Comparison of ENCODE assay signal across 11 mouse cellular contexts in the genomic region with DNA sequence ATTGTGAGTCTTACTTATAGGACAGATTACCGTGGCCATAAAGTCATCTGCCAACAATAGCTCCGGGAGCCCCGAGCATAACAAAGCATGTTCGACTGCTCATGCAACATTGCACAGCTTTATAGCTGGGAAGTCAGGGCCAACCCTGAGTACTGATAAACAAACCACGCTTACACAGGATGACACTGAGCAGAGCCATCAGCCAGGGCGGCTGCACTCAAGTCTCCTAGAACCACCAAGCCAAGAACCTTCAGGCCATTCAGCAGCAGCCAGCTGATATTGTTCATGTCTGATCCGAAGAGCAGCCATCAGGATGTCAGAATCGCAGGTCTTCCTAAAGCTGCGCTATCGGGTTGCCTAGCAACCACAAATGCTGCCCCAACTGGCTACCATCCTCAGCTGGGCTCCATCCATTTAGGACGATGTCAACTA. TPM values are rescaled to one million over a fixed set of nuclear protein-coding genes. Genes with fewer than 3 reads are reported as not detected.
A peak's percentile ranks its signal among the peaks of the same experiment; 100 is the strongest.
DNase-seq lines count a peak whose midpoint lies in the region; ATAC-seq and TF ChIP-seq lines count a peak whose summit lies in the region.
"Had no signal": no experiment of that assay in that cellular context is flagged by ENCODE, and none has a peak within 500 bp of the region (broad histone marks: within the 10 kb centered on the region; RNA-seq: fewer than 3 reads in every experiment).

No protein-coding gene starts in this region.

- no peak for TF ChIP-seq CTCF in midbrain, postnatal 0 days (IDR thresholded peaks at IDR 0.05)

- H3K4me1 ChIP-seq in hindbrain, embryonic 12.5 days, result peaks cover 5% of the 10 kb centered on the region
- no peaks in the 10 kb centered on the region for H3K4me1 ChIP-seq in midbrain, postnatal 0 days (ENCODE audit: insufficient read depth, low read length)

- ATAC-seq in cerebellum, adult (ENCODE audit: insufficient number of reproducible peaks, low FRiP score, low TSS enrichment), result peak; percentile 28; the same call in 1 of the 2 replicates
- ATAC-seq in hindbrain, embryonic 12.5 days (ENCODE audit: low FRiP score), result peak; percentile 80
- ATAC-seq in midbrain, postnatal 0 days (ENCODE audit: low FRiP score), result peak; percentile 73

- WGBS in hindbrain, embryonic 12.5 days, result 39% methylated on average over 11 of the region's 11 CpGs
- 19% methylated on average over 11 of the region's 11 CpGs for WGBS in midbrain, postnatal 0 days

- H3K27ac ChIP-seq in hindbrain, embryonic 12.5 days, result no peak overlapping the region
- H3K27ac ChIP-seq in midbrain, postnatal 0 days (ENCODE audit: low read depth, low read length), result peak overlapping the region; percentile 28; the same call in 1 of the 2 replicates

- no peaks in the 10 kb centered on the region for H3K36me3 ChIP-seq in hindbrain, embryonic 12.5 days
- no peaks in the 10 kb centered on the region for H3K36me3 ChIP-seq in midbrain, postnatal 0 days (ENCODE audit: insufficient read depth, low read length)

- intact Hi-C loops in left cerebral cortex, postnatal 25 days (cut with DNase I), result no loop called here
- intact Hi-C loops in left cerebral cortex, postnatal 14 days (cut with DNase I), result no loop called here

- peaks cover 12% of the 10 kb centered on the region for H3K27me3 ChIP-seq in hindbrain, embryonic 12.5 days
- no peaks in the 10 kb centered on the region for H3K27me3 ChIP-seq in midbrain, postnatal 0 days (ENCODE audit: insufficient read depth, low read length)

- H3K9me3 ChIP-seq in hindbrain, embryonic 12.5 days (replicated peaks), result no peaks in the 10 kb centered on the region
- H3K9me3 ChIP-seq in midbrain, postnatal 0 days (ENCODE audit: low read length), result no peaks in the 10 kb centered on the region

- no peak overlapping the region for H3K4me3 ChIP-seq in hindbrain, embryonic 12.5 days
- no peak overlapping the region for H3K4me3 ChIP-seq in midbrain, postnatal 0 days (ENCODE audit: low read depth, low read length)

- no peak overlapping the region for H3K4me2 ChIP-seq in hindbrain, embryonic 12.5 days (replicated peaks)
- peak overlapping the region; percentile 7; the same call in 1 of the 2 replicates for H3K4me2 ChIP-seq in midbrain, postnatal 0 days (ENCODE audit: low read depth, low read length, poor library complexity, severe bottlenecking)

- no peak overlapping the region for H3K9ac ChIP-seq in hindbrain, embryonic 12.5 days
- H3K9ac ChIP-seq in midbrain, postnatal 0 days (replicated peaks; ENCODE audit: low read length, poor library complexity, severe bottlenecking), result no peak overlapping the region

- no peak for DNase-seq in cerebellum, adult 11 months
- DNase-seq in left cerebral cortex, postnatal 25 days (ENCODE audit: low spot score in 2 of 2), result peak; percentile 24 to 26
- DNase-seq in left cerebral cortex, postnatal 14 days (ENCODE audit: low spot score in 2 of 2), result no peak
- peak; percentile 71 for DNase-seq in midbrain, postnatal 0 days (ENCODE audit: low spot score)
- DNase-seq in c-Kit-positive CD71-positive TER-119-positive erythroid progenitor cells, embryonic 14.5 days (ENCODE audit: low spot score), result no peak
- no peak for DNase-seq in heart, adult 8-10 months (ENCODE audit: low spot score)
- DNase-seq: heart, adult 11 months; kidney, postnatal 4 days; liver had no signal

RNA-seq across cellular contexts. Expression of a gene that starts 35.6 kb away (rescaled TPM):
- 10 to 100 TPM; 91.3 to 92.3 TPM for total RNA-seq in left cerebral cortex, postnatal 25 days (2021)
- 100 to 1,000 TPM; 136 to 148 TPM for total RNA-seq in left cerebral cortex, postnatal 14 days (2021)
- polyA plus RNA-seq in hindbrain, embryonic 12.5 days (2016; fragmentation: Nextera tagmentation; extraction: Ambion mirVana), result 6.2 and 7.1 TPM in 2 replicates
- total RNA-seq in midbrain, postnatal 0 days (2014; rRNA removed), result 68.8 and 70.5 TPM in 2 replicates
- 13.8 and 14.0 TPM in 2 replicates for polyA plus RNA-seq in midbrain, postnatal 0 days (2015; fragmentation: Nextera tagmentation; extraction: Ambion mirVana)
- 10 to 100 TPM; 23.6 to 29.0 (median 26.3) TPM for total RNA-seq in heart, adult 8-10 months (2022)

Comparison
In these comparisons a context has a peak if more than half of its experiments do, and no peak if none do; other contexts are left out.
1. DNase-seq: peak in left cerebral cortex, postnatal 25 days (2 of 2) and midbrain, postnatal 0 days (single experiment); none in cerebellum, adult 11 months (single experiment), left cerebral cortex, postnatal 14 days (0 of 2), c-Kit-positive CD71-positive TER-119-positive erythroid progenitor cells, embryonic 14.5 days (single experiment) and heart, adult 8-10 months (single experiment).
2. ATAC-seq: peak in every context shown above with its lines; median percentile 80 in hindbrain, embryonic 12.5 days; 73 in midbrain, postnatal 0 days; 28 in cerebellum, adult.